Mouse (Mus musculus) limb, embryonic 12.5 days (tissue): ENCODE results near the gene BC005624. TPM values are rescaled to one million over a fixed set of nuclear protein-coding genes. Genes with fewer than 3 reads are reported as not detected.

Source experiments
- ATAC-seq: fragments of 200-750 bp; cut with Nextera tagmentation; 2 replicates; pipeline ENCODE4 v1.8.0; 2017; ENCODE audit warnings: low read depth, moderate TSS enrichment; ENCODE audit not compliant: insufficient number of reproducible peaks, insufficient read depth, low FRiP score, low TSS enrichment
- H3K27ac ChIP-seq: fragments of 300-500 bp; sonication (generic); 2 replicates; pipeline ENCODE4 v1.5.1; 2016; ENCODE audit warnings: mild to moderate bottlenecking, moderate library complexity
- H3K27me3 ChIP-seq: fragments of 300-500 bp; sonication (generic); 2 replicates; pipeline ENCODE4 v1.6.1; 2016; ENCODE audit warnings: mild to moderate bottlenecking, moderate library complexity
- H3K36me3 ChIP-seq: fragments of 300-500 bp; sonication (generic); 2 replicates; pipeline ENCODE4 v1.6.1; 2016; ENCODE audit warnings: mild to moderate bottlenecking, moderate library complexity
- H3K4me1 ChIP-seq: fragments of 300-500 bp; sonication (generic); replicated peaks from 2 replicates; pipeline ENCODE4 v1.6.1; 2016
- H3K4me2 ChIP-seq: fragments of 300-500 bp; sonication (generic); 2 replicates; pipeline ENCODE4 v1.6.1; 2016; ENCODE audit warnings: mild to moderate bottlenecking, moderate library complexity
- H3K4me3 ChIP-seq: fragments of 300-500 bp; sonication (generic); replicated peaks from 2 replicates; pipeline ENCODE4 v1.5.1; 2016; ENCODE audit warnings: mild to moderate bottlenecking
- H3K9ac ChIP-seq: fragments of 300-500 bp; sonication (generic); replicated peaks from 2 replicates; pipeline ENCODE4 v1.6.1; 2016; ENCODE audit warnings: mild to moderate bottlenecking, moderate library complexity
- H3K9me3 ChIP-seq: fragments of 300-500 bp; sonication (generic); 2 replicates; pipeline ENCODE4 v1.6.1; 2016; ENCODE audit warnings: mild to moderate bottlenecking, moderate library complexity
- WGBS: fragments of 180-500 bp; shearing (Covaris S2); methylation state at CpG from one replicate; pipeline ENCODE4 v1.1.7; 2016; 5-methylcytosine and 5-hydroxymethylcytosine counted together
- polyA plus RNA-seq: library from polyadenylated mRNA; unstranded; fragments of >200 nt; fragmentation: Nextera tagmentation; extraction: Ambion mirVana; gene quantifications from 2 replicates; pipeline ENCODE4 v1.2.1, GENCODE M21; 2016

BC005624 gene
- polyA plus RNA-seq, 1 experiment from 2014 or later, result 55.9 TPM

GRCm38 (mm10) chr2:31007208-31007607, 25.2 kb upstream of the BC005624 start:
- no peak overlapping the region for H3K27ac ChIP-seq
- H3K9me3 ChIP-seq, result no peaks in the 10 kb centered on the region
- H3K9ac ChIP-seq, result no peak overlapping the region
- no peaks in the 10 kb centered on the region for H3K27me3 ChIP-seq
- no peak for ATAC-seq
- peaks cover 59% of the 10 kb centered on the region for H3K36me3 ChIP-seq
- WGBS, result 82% methylated on average over 5 of the region's 5 CpGs
- no peak overlapping the region for H3K4me2 ChIP-seq
- H3K4me1 ChIP-seq, result no peaks in the 10 kb centered on the region
- H3K4me3 ChIP-seq, result no peak overlapping the region

DNA sequence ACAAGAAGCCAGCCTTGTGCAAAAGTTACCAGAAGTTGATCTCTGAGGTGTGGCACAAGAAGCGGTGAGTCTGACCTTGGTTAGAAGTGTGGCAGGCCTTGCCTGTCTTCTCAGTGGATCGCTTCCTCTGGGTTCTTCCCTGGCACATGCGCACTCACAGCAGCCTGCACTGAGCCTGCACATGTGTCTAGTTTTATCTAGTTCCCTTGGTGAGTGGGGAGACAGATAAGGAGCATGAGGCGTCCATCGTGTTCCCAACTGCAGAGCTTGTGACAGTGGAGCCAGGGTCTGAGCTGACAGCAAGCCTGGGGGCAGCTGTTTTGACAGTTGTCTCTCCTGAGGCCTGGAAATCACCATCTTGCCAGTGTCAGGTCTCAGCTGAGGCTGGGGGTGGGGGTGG, 24.4 kb upstream of the BC005624 start:
- no peak for ATAC-seq
- Histone ChIP-seq H3K9me3 (no peaks in the 10 kb centered on the region), H3K4me3 (no peak overlapping the region), H3K9ac (no peak overlapping the region), H3K4me1 (no peaks in the 10 kb centered on the region), H3K4me2 (no peak overlapping the region), H3K36me3 (peaks cover 62% of the 10 kb centered on the region), H3K27me3 (no peaks in the 10 kb centered on the region), H3K27ac (no peak overlapping the region)
- WGBS, result 87% methylated on average over 5 of the region's 5 CpGs

DNA sequence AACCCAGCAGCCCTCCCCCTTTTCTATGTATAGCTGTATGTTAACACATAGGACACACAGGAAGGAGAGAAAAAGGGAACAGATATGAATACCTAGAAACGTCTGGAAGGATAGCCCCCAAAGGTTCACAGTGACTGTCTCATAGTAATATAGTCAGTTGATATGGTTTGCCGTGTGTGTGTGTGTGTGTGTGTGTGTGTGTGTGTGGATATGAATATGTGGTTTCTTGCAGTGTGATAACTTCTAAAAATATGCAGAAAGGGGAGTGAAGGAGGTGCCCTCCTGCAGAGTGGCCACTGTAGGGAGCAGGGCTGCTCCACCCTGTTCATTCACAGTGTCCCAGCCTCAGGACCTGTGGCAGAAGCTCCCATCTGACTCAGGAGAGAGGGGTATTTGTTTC, 23.5 kb upstream of the BC005624 start:
- no peak overlapping the region for H3K4me3 ChIP-seq
- no peak for ATAC-seq
- H3K27me3 ChIP-seq, result no peaks in the 10 kb centered on the region
- no peaks in the 10 kb centered on the region for H3K4me1 ChIP-seq
- 74% methylated on average over 2 of the region's 2 CpGs for WGBS
- H3K4me2 ChIP-seq, result no peak overlapping the region
- no peaks in the 10 kb centered on the region for H3K9me3 ChIP-seq
- peaks cover 54% of the 10 kb centered on the region for H3K36me3 ChIP-seq
- no peak overlapping the region for H3K9ac ChIP-seq
- H3K27ac ChIP-seq, result no peak overlapping the region

GRCm38 (mm10) chr2:31002857-31003256, 20.9 kb upstream of the BC005624 start:
- H3K9ac ChIP-seq, result no peak overlapping the region
- WGBS, result 91% methylated on average over 10 of the region's 10 CpGs

GRCm38 (mm10) chr2:30998443-30999260, 16.7 kb upstream of the BC005624 start:
- Histone ChIP-seq H3K36me3 (peaks cover 27% of the 10 kb centered on the region; the same call in 1 of the 2 replicates), H3K9me3 (no peaks in the 10 kb centered on the region), H3K9ac (no peak overlapping the region), H3K4me2 (no peak overlapping the region), H3K4me1 (peaks cover 6% of the 10 kb centered on the region; the same call in 1 of the 2 replicates), H3K4me3 (no peak overlapping the region), H3K27me3 (no peaks in the 10 kb centered on the region), H3K27ac (no peak overlapping the region)
- no peak for ATAC-seq
- WGBS, result 43% methylated on average over 8 of the region's 8 CpGs

More at GRCm38 (mm10) chr2:31002857-31003256, 20.9 kb upstream of the BC005624 start:
- no peak for ATAC-seq
- Histone ChIP-seq H3K36me3 (peaks cover 50% of the 10 kb centered on the region; the same call in 1 of the 2 replicates), H3K27ac (no peak overlapping the region), H3K4me2 (no peak overlapping the region), H3K4me3 (no peak overlapping the region), H3K9me3 (no peaks in the 10 kb centered on the region), H3K27me3 (no peaks in the 10 kb centered on the region), H3K4me1 (peaks cover 6% of the 10 kb centered on the region; the same call in 1 of the 2 replicates)

DNA sequence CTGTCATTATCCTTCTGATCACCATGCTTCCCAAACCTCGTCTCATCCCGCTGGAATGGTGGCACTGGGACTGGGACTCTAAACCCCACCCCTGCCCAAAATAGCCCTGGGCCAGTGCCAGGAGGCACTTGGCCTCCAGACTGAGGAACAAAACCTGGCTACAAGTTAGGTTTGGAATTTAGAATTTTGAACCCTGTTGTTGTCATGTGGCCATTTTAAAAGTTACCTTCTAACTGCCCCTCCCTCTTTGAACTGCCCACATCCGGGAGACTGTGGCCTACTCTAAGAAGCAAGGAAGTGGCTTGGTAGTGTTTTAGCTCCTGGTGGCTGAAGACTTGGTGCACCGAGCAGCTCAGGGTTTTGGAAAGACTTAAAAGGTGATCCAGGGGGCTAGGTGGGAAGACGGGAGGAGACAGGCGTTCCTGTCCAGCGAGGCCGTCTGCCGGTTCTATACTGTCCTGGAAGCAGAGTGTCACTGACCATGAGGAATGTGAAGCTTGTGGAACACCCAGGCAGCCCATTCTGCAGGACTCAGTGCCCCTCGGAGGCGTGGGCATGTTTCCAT, 13.5 kb upstream of the BC005624 start:
- no peaks in the 10 kb centered on the region for H3K27me3 ChIP-seq
- 81% methylated on average over 11 of the region's 11 CpGs for WGBS
- peaks cover 6% of the 10 kb centered on the region; the same call in 1 of the 2 replicates for H3K4me1 ChIP-seq
- H3K27ac ChIP-seq, result no peak overlapping the region
- ATAC-seq, result no peak
- H3K9me3 ChIP-seq, result no peaks in the 10 kb centered on the region
- H3K4me2 ChIP-seq, result no peak overlapping the region
- H3K9ac ChIP-seq, result no peak overlapping the region
- no peak overlapping the region for H3K4me3 ChIP-seq
- H3K36me3 ChIP-seq, result peaks cover 7% of the 10 kb centered on the region; the same call in 1 of the 2 replicates

- Histone ChIP-seq H3K4me2 (no peak overlapping the region), H3K9ac (no peak overlapping the region), H3K4me3 (no peak overlapping the region), H3K9me3 (no peaks in the 10 kb centered on the region), H3K27ac (no peak overlapping the region), H3K27me3 (no peaks in the 10 kb centered on the region), H3K36me3 (peaks cover 2% of the 10 kb centered on the region; the same call in 1 of the 2 replicates), H3K4me1 (peaks cover 6% of the 10 kb centered on the region; the same call in 1 of the 2 replicates)
- no peak for ATAC-seq
- 93% methylated on average over 4 of the region's 4 CpGs for WGBS
These were observed 12.9 kb upstream of the BC005624 start for GRCm38 (mm10) chr2:30994853-30995252.

DNA sequence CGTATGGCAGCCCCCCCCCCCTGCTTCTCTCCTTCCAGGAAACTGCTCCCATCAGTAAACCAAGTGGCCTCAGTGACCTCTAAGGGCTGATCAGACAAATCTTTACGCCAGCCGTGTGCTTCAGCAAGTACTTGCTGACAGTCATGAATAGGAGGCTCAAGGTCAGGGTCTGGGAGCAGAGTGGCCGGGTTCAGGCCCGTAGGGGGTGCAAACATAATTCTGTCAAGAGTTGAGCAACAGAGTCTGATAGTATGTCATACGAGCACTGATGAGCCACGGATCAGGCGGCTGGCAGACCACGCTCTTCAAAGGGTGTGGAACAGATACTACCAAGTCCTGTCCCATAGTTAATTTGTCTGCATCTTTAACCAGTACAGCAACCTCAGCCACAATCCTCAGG, 8.2 kb upstream of the BC005624 start:
- Histone ChIP-seq H3K4me2 (no peak overlapping the region), H3K9me3 (no peaks in the 10 kb centered on the region), H3K9ac (no peak overlapping the region), H3K4me1 (0 out of 2 replicates have a peak, but pooled peaks cover 7% of the 10 kb centered on the region), H3K27me3 (no peaks in the 10 kb centered on the region), H3K36me3 (no peaks in the 10 kb centered on the region), H3K27ac (no peak overlapping the region), H3K4me3 (no peak overlapping the region)
- 88% methylated on average over 9 of the region's 9 CpGs for WGBS
- ATAC-seq, result no peak

- no peak for ATAC-seq
- Histone ChIP-seq H3K36me3 (peaks cover 2% of the 10 kb centered on the region; the same call in 1 of the 2 replicates), H3K27ac (no peak overlapping the region), H3K27me3 (no peaks in the 10 kb centered on the region), H3K9me3 (no peaks in the 10 kb centered on the region), H3K4me1 (peaks cover 28% of the 10 kb centered on the region), H3K4me2 (peak overlapping the region; percentile 23; the same call in 1 of the 2 replicates), H3K9ac (no peak overlapping the region), H3K4me3 (no peak overlapping the region; the same call in 1 of the 2 replicates)
- 24% methylated on average over 17 of the region's 17 CpGs for whole genome bisulfite sequencing
These were observed 3.4 kb upstream of the BC005624 start for GRCm38 (mm10) chr2:30985111-30986020.

GRCm38 (mm10) chr2:30983024-30983423, 1.0 kb upstream of the BC005624 start:
- Histone ChIP-seq H3K9me3 (no peaks in the 10 kb centered on the region), H3K36me3 (peaks cover 23% of the 10 kb centered on the region), H3K27ac (0 out of 2 replicates have a peak overlapping the region, but pooled peaks have one; percentile 17), H3K4me1 (peaks cover 28% of the 10 kb centered on the region), H3K9ac (peak overlapping the region; percentile 60; the same call in 1 of the 2 replicates), H3K4me3 (peak overlapping the region; percentile 83), H3K27me3 (no peaks in the 10 kb centered on the region), H3K4me2 (peak overlapping the region; percentile 67)
- no peak for ATAC-seq
- 43% methylated on average over 7 of the region's 7 CpGs for WGBS
